Mouse (Mus musculus) common myeloid progenitor, adult 5-6 weeks (primary cell): Measurements from ENCODE around the gene Dlg2. TPM values are rescaled to one million over a fixed set of nuclear protein-coding genes. Genes with fewer than 3 reads are reported as not detected.

Experiments used
- ATAC-seq: replicated peaks from 2 replicates; pipeline ENCODE4 v1.8.0; 2016; ENCODE audit warnings: low read depth, mild to moderate bottlenecking, moderate TSS enrichment, inconsistent platforms; ENCODE audit not compliant: poor library complexity, severe bottlenecking
- total RNA-seq: library from RNA; stranded (forward); fragments of 200-1000, 187-1606 nt; gene quantifications from 2 replicates; pipeline ENCODE4 v1.2.3, GENCODE M21; 2017

Dlg2 gene
- total RNA-seq, 1 experiment from 2014 or later = 1.6 TPM

GRCm38 (mm10) chr7:90539481-90540402 is 63.3 kb downstream of the Dlg2 start:
- no peak for ATAC-seq

- no peak for ATAC-seq
Observed at GRCm38 (mm10) chr7:90540811-90541323, 64.4 kb downstream of the Dlg2 start.

GRCm38 (mm10) chr7:90553399-90553798 is 76.9 kb downstream of the Dlg2 start:
- no peak for ATAC-seq

- ATAC-seq = no peak
Observed at GRCm38 (mm10) chr7:90554421-90554820, 77.9 kb downstream of the Dlg2 start.

GRCm38 (mm10) chr7:90569130-90569529 is 92.7 kb downstream of the Dlg2 start:
- no peak for ATAC-seq

GRCm38 (mm10) chr7:90587795-90588194 is 111.3 kb downstream of the Dlg2 start:
- ATAC-seq = no peak

- ATAC-seq = no peak
Observed at GRCm38 (mm10) chr7:90588318-90588717, 111.8 kb downstream of the Dlg2 start.

- ATAC-seq = no peak
Observed at GRCm38 (mm10) chr7:90609764-90610163, 133.3 kb downstream of the Dlg2 start.

- no peak for ATAC-seq
Observed at GRCm38 (mm10) chr7:90630546-90630945, 154.1 kb downstream of the Dlg2 start.

GRCm38 (mm10) chr7:90649512-90649911 is 173.0 kb downstream of the Dlg2 start:
- ATAC-seq = no peak

GRCm38 (mm10) chr7:90651128-90651527 is 174.7 kb downstream of the Dlg2 start:
- ATAC-seq = no peak

GRCm38 (mm10) chr7:90651611-90652010 is 175.1 kb downstream of the Dlg2 start:
- ATAC-seq = no peak

GRCm38 (mm10) chr7:90658593-90658992 is 182.1 kb downstream of the Dlg2 start:
- no peak for ATAC-seq

GRCm38 (mm10) chr7:90694050-90694449 is 217.6 kb downstream of the Dlg2 start:
- no peak for ATAC-seq

GRCm38 (mm10) chr7:90696181-90696950 is 219.9 kb downstream of the Dlg2 start:
- ATAC-seq = no peak

GRCm38 (mm10) chr7:90703163-90703852 is 226.8 kb downstream of the Dlg2 start:
- ATAC-seq = no peak

- ATAC-seq = no peak
Observed at GRCm38 (mm10) chr7:90703951-90704350, 227.5 kb downstream of the Dlg2 start.

GRCm38 (mm10) chr7:90734086-90734485 is 257.6 kb downstream of the Dlg2 start:
- no peak for ATAC-seq

- ATAC-seq = no peak
Observed at GRCm38 (mm10) chr7:90736369-90736768, 259.9 kb downstream of the Dlg2 start.

- no peak for ATAC-seq
Observed at GRCm38 (mm10) chr7:90748636-90749035, 272.2 kb downstream of the Dlg2 start.
